Mouse (Mus musculus) intestine, postnatal 0 days (tissue): Measurements from ENCODE around the gene Cacna2d1. TPM values are rescaled to one million over a fixed set of nuclear protein-coding genes. Genes with fewer than 3 reads are reported as not detected.

ENCODE experiments used
- ATAC-seq: fragments of 200-750 bp; cut with Nextera tagmentation; 2 replicates; pipeline ENCODE4 v1.8.0; 2017; ENCODE audit warnings: mild to moderate bottlenecking, moderate TSS enrichment, moderate library complexity
- H3K27ac ChIP-seq: fragments of 300-500 bp; sonication (generic); 2 replicates; pipeline ENCODE4 v1.5.1; 2014; ENCODE audit warnings: mild to moderate bottlenecking, low read depth, low read length, moderate library complexity
- H3K27me3 ChIP-seq: fragments of 300-500 bp; sonication (generic); replicated peaks from 2 replicates; pipeline ENCODE4 v1.6.1; 2014; ENCODE audit warnings: low read length, mixed read lengths; ENCODE audit not compliant: control insufficient read depth, insufficient read depth
- H3K36me3 ChIP-seq: fragments of 300-500 bp; sonication (generic); 2 replicates; pipeline ENCODE4 v1.6.1; 2014; ENCODE audit warnings: mild to moderate bottlenecking, moderate library complexity; ENCODE audit not compliant: control insufficient read depth, insufficient read depth
- H3K4me1 ChIP-seq: fragments of 300-500 bp; sonication (generic); replicated peaks from 2 replicates; pipeline ENCODE4 v1.6.1; 2014; ENCODE audit warnings: antibody characterized with exemption, low read length, mixed read lengths; ENCODE audit not compliant: control insufficient read depth, insufficient read depth
- H3K4me2 ChIP-seq: fragments of 300-500 bp; sonication (generic); replicated peaks from 2 replicates; pipeline ENCODE4 v1.6.1; 2014; ENCODE audit warnings: low read depth, mild to moderate bottlenecking, moderate library complexity
- H3K4me3 ChIP-seq: fragments of 300-500 bp; sonication (generic); 2 replicates; pipeline ENCODE4 v1.5.1; 2014; ENCODE audit warnings: low read depth, low read length
- H3K9ac ChIP-seq: fragments of 300-500 bp; sonication (generic); 2 replicates; pipeline ENCODE4 v1.6.1; 2014; ENCODE audit warnings: mild to moderate bottlenecking, low read depth, low read length
- H3K9me3 ChIP-seq: fragments of 300-500 bp; sonication (generic); 2 replicates; pipeline ENCODE4 v1.6.1; 2016; ENCODE audit warnings: mixed run types; ENCODE audit not compliant: control insufficient read depth
- CTCF ChIP-seq: sonication (generic); IDR thresholded peaks from 2 replicates; pipeline ENCODE4 v1.5.1; 2016; ENCODE audit warnings: low read depth, mild to moderate bottlenecking, control low read depth, antibody characterized with exemption, moderate library complexity
- WGBS: fragments of 180-500 bp; shearing (Covaris S2); extraction: QIAGEN DNeasy Blood & Tissue Kit; methylation state at CpG from one replicate; pipeline ENCODE4 v1.1.7; 2014; 5-methylcytosine and 5-hydroxymethylcytosine counted together
- polyA plus RNA-seq: library from polyadenylated mRNA; unstranded; fragments of >200 nt; fragmentation: Nextera tagmentation; extraction: Ambion mirVana; gene quantifications from 2 replicates; pipeline ENCODE4 v1.2.1, GENCODE M21; 2015

Gene Cacna2d1
- polyA plus RNA-seq, 1 experiment from 2014 or later, result 7.2 TPM

DNA sequence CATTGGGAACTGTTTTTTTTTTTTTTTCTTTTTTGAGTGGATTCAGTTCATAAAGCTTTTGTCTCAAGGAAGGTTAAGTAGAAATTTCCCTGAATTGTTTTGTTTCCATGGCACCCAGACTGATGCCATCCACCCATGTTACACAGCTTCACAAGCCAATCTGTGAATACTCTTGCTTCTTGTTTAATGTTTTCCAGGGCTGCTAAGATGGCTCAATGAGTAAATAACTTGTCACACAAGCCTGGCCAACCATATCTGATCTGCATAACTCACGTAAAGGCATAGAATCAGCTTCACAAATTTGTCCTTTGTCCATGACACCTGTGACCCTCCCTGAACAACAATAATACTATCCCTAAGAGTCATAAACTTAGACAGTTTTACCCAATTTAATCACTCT lies 99.1 kb downstream of the Cacna2d1 start:
- H3K27ac ChIP-seq, result no peak overlapping the region
- H3K4me1 ChIP-seq, result no peaks in the 10 kb centered on the region
- no peak for ATAC-seq
- 58% methylated on average over 1 of the region's 1 CpGs for WGBS
- no peaks in the 10 kb centered on the region for H3K36me3 ChIP-seq
- H3K4me3 ChIP-seq, result no peak overlapping the region
- H3K9ac ChIP-seq, result no peak overlapping the region
- no peak overlapping the region for H3K4me2 ChIP-seq
- TF ChIP-seq CTCF, result no peak
- no peaks in the 10 kb centered on the region for H3K27me3 ChIP-seq
- no peaks in the 10 kb centered on the region for H3K9me3 ChIP-seq

DNA sequence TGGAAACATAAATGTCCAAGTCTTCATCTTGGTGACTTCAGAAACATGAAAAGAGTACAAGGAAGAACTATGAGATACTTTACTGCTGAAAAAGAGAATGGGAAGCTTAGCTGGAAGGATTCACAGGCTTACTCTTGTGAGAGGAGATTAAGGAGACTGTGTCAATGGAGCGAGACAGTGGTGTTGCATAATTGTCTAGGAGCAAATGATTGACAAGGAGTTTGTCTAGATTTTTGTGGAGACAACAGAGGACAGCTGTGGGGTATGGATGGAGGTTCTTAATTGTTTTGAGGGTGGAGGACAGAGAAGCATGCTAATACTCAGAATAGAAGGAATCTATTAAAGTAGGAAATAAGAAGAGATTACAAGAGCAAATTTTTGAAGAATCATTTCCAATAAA lies 100.8 kb downstream of the Cacna2d1 start:
- Histone ChIP-seq H3K27me3 (no peaks in the 10 kb centered on the region), H3K9me3 (no peaks in the 10 kb centered on the region), H3K36me3 (no peaks in the 10 kb centered on the region), H3K27ac (no peak overlapping the region), H3K4me3 (no peak overlapping the region), H3K9ac (no peak overlapping the region), H3K4me2 (no peak overlapping the region), H3K4me1 (no peaks in the 10 kb centered on the region)
- TF ChIP-seq CTCF, result no peak
- 71% methylated on average over 1 of the region's 1 CpGs for WGBS
- no peak for ATAC-seq

DNA sequence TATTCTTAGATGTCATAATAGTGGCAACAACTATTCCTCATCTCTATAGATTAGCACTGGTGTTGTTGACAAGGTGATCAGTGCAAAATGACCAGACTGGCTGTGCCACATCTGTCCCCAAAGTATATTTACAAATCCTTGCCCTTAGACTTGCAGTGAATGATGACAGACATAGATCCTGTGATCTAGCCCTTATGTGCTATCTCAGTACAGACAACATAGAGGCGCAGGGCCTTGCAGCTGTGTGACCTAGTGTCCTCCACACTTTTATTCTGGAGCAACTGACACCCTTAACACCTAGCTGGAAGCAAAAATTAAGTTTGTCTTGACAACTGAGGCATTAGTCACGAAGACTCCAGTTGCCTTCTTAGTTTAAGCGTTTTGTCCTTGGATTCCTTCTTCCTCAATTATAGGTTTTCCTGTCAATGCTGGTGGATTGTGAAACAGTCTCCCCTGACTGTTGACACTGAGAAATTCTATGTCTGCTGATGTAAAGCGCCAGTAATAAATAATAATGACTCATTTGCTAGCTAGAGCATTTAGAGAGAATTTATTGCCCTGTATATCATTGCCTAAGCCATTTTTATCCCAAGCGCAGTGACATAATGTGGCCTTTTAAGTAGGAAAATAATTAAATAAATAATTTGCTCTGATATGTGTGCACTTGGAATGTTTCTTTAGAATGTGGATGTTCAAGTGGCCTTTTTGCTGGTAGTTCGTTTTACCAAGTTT lies 110.8 kb downstream of the Cacna2d1 start:
- Histone ChIP-seq H3K27ac (no peak overlapping the region), H3K27me3 (no peaks in the 10 kb centered on the region), H3K36me3 (no peaks in the 10 kb centered on the region), H3K9ac (no peak overlapping the region), H3K9me3 (no peaks in the 10 kb centered on the region), H3K4me1 (no peaks in the 10 kb centered on the region), H3K4me3 (no peak overlapping the region), H3K4me2 (no peak overlapping the region)
- 51% methylated on average over 6 of the region's 6 CpGs for WGBS
- no peak for TF ChIP-seq CTCF
- peak; percentile 91 for ATAC-seq

DNA sequence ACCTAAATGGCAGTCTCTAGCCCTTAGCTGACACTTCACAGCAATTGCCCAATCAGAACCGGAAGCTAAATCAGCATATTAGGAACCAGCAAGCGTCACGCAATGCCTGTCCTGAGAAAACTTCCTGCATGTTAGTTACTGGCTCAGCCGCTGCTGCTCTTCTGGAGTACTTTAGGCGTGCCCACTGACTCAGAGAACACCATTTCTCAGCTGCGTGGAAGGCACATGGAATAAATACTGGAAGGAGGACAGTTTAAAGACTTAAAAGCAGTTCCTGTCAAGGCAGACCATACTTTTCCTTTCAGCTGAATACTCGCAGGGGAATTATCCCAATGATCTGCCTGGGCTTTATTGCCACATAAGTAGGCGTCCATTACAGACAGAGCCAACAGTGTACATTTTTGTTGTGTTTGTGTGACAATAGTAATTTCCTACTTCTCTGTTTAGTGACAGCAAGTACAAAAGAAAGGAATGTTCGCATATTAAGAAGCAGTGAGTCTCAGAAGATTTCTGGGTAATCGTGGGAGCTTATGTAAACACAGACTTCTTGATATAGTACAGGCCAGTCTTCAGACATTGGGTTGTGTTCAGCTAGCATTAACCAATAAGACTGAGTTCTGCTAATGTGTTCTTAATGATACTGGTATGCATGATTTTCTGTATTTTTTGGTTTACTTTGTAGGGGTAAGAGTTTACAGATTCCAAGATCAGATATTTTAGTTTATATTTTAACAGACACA lies 113.1 kb downstream of the Cacna2d1 start:
- ATAC-seq, result peak; percentile 47; the same call in 1 of the 2 replicates
- no peak overlapping the region for H3K4me3 ChIP-seq
- WGBS, result 45% methylated on average over 10 of the region's 10 CpGs
- H3K9me3 ChIP-seq, result no peaks in the 10 kb centered on the region
- H3K4me1 ChIP-seq, result no peaks in the 10 kb centered on the region
- peak overlapping the region; percentile 27; the same call in 1 of the 2 replicates for H3K4me2 ChIP-seq
- H3K27ac ChIP-seq, result no peak overlapping the region; the same call in 1 of the 2 replicates
- TF ChIP-seq CTCF, result no peak
- no peaks in the 10 kb centered on the region for H3K27me3 ChIP-seq
- H3K36me3 ChIP-seq, result no peaks in the 10 kb centered on the region
- H3K9ac ChIP-seq, result no peak overlapping the region

DNA sequence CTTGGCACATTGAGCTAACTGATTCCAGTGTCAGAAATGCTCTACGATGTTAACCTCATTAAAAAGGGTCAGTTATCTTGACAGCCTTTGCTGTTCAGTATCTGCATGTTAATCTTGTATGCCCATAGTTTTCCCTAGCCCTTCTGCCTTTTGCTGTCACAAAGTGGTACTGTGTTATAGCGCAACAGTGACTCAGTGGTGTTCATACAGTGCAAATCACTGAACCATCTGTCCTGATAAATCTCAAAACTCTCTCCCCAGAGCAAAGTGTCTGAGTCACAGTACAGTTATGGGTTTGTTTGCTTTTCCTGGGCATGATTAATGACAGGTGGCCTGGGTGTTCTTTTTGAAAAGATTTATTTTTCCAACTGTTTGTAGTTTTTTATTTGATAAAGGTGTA lies 122.3 kb downstream of the Cacna2d1 start:
- Histone ChIP-seq H3K9me3 (no peaks in the 10 kb centered on the region), H3K4me2 (no peak overlapping the region), H3K4me3 (no peak overlapping the region), H3K9ac (no peak overlapping the region), H3K36me3 (no peaks in the 10 kb centered on the region), H3K27me3 (no peaks in the 10 kb centered on the region), H3K27ac (no peak overlapping the region), H3K4me1 (no peaks in the 10 kb centered on the region)
- no peak for ATAC-seq
- TF ChIP-seq CTCF, result no peak
- WGBS, result 63% methylated on average over 2 of the region's 2 CpGs

DNA sequence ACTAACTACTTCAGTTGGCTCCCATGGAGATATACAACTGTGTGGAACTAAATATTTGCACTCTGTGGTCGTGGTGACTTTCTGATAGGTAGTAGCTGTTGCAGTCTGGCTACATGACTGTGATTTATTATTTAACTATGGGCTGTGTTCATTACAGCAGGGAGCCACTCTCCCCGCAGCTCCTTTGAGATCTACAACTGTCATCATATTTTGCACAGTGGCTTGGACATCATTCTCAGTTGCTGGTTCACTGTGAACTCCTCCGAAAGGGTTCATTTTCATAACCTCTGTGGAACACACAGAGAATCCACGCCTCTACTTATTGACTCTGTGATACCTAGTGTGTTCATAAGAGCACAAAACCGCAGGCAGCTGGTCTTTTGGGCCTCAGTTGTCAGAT lies 128.3 kb downstream of the Cacna2d1 start:
- no peak overlapping the region for H3K4me3 ChIP-seq
- no peak overlapping the region for H3K4me2 ChIP-seq
- H3K9me3 ChIP-seq, result no peaks in the 10 kb centered on the region
- H3K27ac ChIP-seq, result no peak overlapping the region
- no peak for TF ChIP-seq CTCF
- no peaks in the 10 kb centered on the region for H3K4me1 ChIP-seq
- H3K27me3 ChIP-seq, result no peaks in the 10 kb centered on the region
- no peak for ATAC-seq
- no peak overlapping the region for H3K9ac ChIP-seq
- 45% methylated on average over 5 of the region's 5 CpGs for WGBS
- no peaks in the 10 kb centered on the region for H3K36me3 ChIP-seq
